Mouse (Mus musculus): ENCODE results near the gene Acot1. TPM values are rescaled to one million over a fixed set of nuclear protein-coding genes. Genes with fewer than 3 reads are reported as not detected.

The Acot1 gene
- total and polyA plus RNA-seq, 2 experiments from 2014 or later = 122 to 137 TPM

DNA sequence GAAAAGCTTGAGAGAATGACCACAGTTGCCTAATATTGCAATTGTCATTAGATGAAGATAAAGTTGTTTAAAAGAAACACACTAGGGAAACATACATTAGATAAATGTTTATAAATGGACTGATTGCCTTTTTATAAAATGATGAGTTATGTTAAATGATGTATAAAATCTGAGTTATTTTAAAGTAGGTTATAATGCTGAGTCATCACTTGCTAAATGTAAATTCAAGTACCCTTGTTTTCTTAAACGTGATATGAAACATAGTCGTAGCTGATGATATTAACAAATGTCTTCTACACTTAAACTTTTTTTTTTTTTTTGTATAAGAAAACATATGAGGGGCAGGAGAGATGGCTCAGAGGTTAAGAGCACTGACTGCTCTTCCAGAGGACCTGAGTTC, 54.5 kb downstream of the Acot1 start:
- Histone ChIP-seq H3K36me3 (replicated peaks; ENCODE audit: control insufficient read depth, insufficient read depth, low read length) (no peaks in the 10 kb centered on the region), H3K4me2 (ENCODE audit: low read depth, low read length) (no peak overlapping the region), H3K4me1 (ENCODE audit: control insufficient read depth, insufficient read depth) (no peaks in the 10 kb centered on the region), H3K4me3 (ENCODE audit: low read depth, low read length) (no peak overlapping the region), H3K9ac (replicated peaks; ENCODE audit: low read depth, low read length) (no peak overlapping the region), H3K27ac (ENCODE audit: low read depth) (no peak overlapping the region), H3K27me3 (ENCODE audit: control insufficient read depth, insufficient read depth, low read length) (peaks cover 11% of the 10 kb centered on the region), H3K9me3 (replicated peaks; ENCODE audit: control insufficient read depth, low read length) (no peaks in the 10 kb centered on the region)
- DNase-seq (ENCODE audit: low spot score) = no peak
- ATAC-seq (ENCODE audit: insufficient read depth, low read depth) = no peak
- no peak for TF ChIP-seq EP300 (IDR thresholded peaks at IDR 0.05; ENCODE audit: low read depth)
- no peak for TF ChIP-seq CTCF (IDR thresholded peaks at IDR 0.05; ENCODE audit: low read depth)
- 73% methylated on average over 2 of the region's 2 CpGs for WGBS

DNA sequence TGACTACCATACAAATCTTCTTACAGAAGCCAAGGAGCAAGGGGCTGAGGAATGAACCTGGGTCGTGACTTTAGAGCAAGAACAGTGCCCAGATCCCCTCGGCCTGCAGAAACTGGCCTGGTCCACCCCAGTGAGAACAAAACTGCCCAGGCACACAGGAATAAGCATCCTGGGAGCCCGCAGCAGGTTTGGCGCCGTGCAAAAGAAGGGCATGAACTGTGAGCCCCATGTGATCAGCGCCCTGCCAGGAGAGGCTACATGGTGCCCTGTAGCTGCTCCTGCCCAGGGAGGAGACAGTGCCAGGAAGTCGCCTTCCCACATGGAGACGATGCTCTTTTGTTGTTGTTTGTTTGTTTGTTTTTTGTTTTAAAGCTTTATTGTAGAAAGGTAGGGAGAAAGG, 55.3 kb downstream of the Acot1 start:
- H3K4me2 ChIP-seq (ENCODE audit: low read depth, low read length) = no peak overlapping the region
- no peak overlapping the region for H3K4me3 ChIP-seq (ENCODE audit: low read depth, low read length)
- TF ChIP-seq CTCF (IDR thresholded peaks at IDR 0.05; ENCODE audit: low read depth) (no peak), EP300 (IDR thresholded peaks at IDR 0.05; ENCODE audit: low read depth) (no peak)
- ATAC-seq (ENCODE audit: insufficient read depth, low read depth) (no peak), DNase-seq (ENCODE audit: low spot score) (no peak)
- peaks cover 17% of the 10 kb centered on the region for H3K27me3 ChIP-seq (ENCODE audit: control insufficient read depth, insufficient read depth, low read length)
- no peaks in the 10 kb centered on the region for H3K36me3 ChIP-seq (replicated peaks; ENCODE audit: control insufficient read depth, insufficient read depth, low read length)
- 68% methylated on average over 8 of the region's 8 CpGs for WGBS
- H3K4me1 ChIP-seq (ENCODE audit: control insufficient read depth, insufficient read depth) = no peaks in the 10 kb centered on the region
- no peaks in the 10 kb centered on the region for H3K9me3 ChIP-seq (replicated peaks; ENCODE audit: control insufficient read depth, low read length)
- no peak overlapping the region for H3K27ac ChIP-seq (ENCODE audit: low read depth)
- H3K9ac ChIP-seq (replicated peaks; ENCODE audit: low read depth, low read length) = no peak overlapping the region

DNA sequence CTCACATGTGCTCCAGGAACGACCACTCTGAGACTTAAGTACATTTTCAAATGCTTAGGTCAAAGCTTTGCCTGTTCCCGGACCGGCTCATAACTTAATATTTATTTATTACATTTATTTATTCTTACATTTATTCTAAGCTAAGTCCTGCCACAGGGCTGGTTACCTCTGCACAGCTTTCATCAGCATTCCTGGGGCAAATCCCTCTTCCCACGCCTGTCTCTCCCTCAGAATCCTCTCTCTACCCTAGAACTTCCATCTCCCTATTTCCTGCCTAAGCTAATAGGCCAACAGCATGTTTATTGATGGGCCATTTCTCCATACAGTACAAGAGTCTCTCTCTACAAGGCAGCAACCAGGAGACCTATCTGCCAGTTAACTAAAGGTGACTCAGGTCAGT, 58.5 kb downstream of the Acot1 start:
- H3K27me3 ChIP-seq (ENCODE audit: control insufficient read depth, insufficient read depth, low read length) = peaks cover 20% of the 10 kb centered on the region
- 76% methylated on average over 4 of the region's 4 CpGs for WGBS

More for the DNA sequence above, 58.5 kb downstream of the Acot1 start:
- H3K4me2 ChIP-seq (ENCODE audit: low read depth, low read length) = no peak overlapping the region
- H3K9ac ChIP-seq (replicated peaks; ENCODE audit: low read depth, low read length) = no peak overlapping the region
- H3K27ac ChIP-seq (ENCODE audit: low read depth) = no peak overlapping the region
- no peaks in the 10 kb centered on the region for H3K36me3 ChIP-seq (replicated peaks; ENCODE audit: control insufficient read depth, insufficient read depth, low read length)
- no peak overlapping the region for H3K4me3 ChIP-seq (ENCODE audit: low read depth, low read length)
- ATAC-seq (ENCODE audit: insufficient read depth, low read depth) (no peak), DNase-seq (ENCODE audit: low spot score) (no peak)
- H3K9me3 ChIP-seq (replicated peaks; ENCODE audit: control insufficient read depth, low read length) = no peaks in the 10 kb centered on the region
- H3K4me1 ChIP-seq (ENCODE audit: control insufficient read depth, insufficient read depth) = no peaks in the 10 kb centered on the region
- TF ChIP-seq EP300 (IDR thresholded peaks at IDR 0.05; ENCODE audit: low read depth) = no peak
- no peak for TF ChIP-seq CTCF (IDR thresholded peaks at IDR 0.05; ENCODE audit: low read depth)

Other genes starting within 250 kb of the Acot1 start
- gene Papln, start 245.9 kb upstream of the Acot1 start, total RNA-seq (2014; rRNA removed; ENCODE audit: low replicate concordance) = 11.7 and 13.1 TPM in 2 replicates
- gene Papln, start 245.9 kb upstream of the Acot1 start, polyA plus RNA-seq (2015; fragmentation: Nextera tagmentation; extraction: Ambion mirVana) = 1.2 and 1.4 TPM in 2 replicates
- gene Numb, start 87.6 kb upstream of the Acot1 start, total RNA-seq (2014; rRNA removed; ENCODE audit: low replicate concordance) = 22.8 and 42.1 TPM in 2 replicates
- gene Numb, start 87.6 kb upstream of the Acot1 start, polyA plus RNA-seq (2015; fragmentation: Nextera tagmentation; extraction: Ambion mirVana) = 19.0 and 19.1 TPM in 2 replicates
- 12.4 and 21.9 TPM in 2 replicates for gene Riox1, start 58.9 kb upstream of the Acot1 start, total RNA-seq (2014; rRNA removed; ENCODE audit: low replicate concordance)
- 4.6 and 5.1 TPM in 2 replicates for gene Riox1, start 58.9 kb upstream of the Acot1 start, polyA plus RNA-seq (2015; fragmentation: Nextera tagmentation; extraction: Ambion mirVana)
- not detected in 2 replicates for gene Heatr4, start 24.6 kb upstream of the Acot1 start, total RNA-seq (2014; rRNA removed; ENCODE audit: low replicate concordance)
- 0.04 TPM in 1 of 2 replicates, not detected in the other for gene Heatr4, start 24.6 kb upstream of the Acot1 start, polyA plus RNA-seq (2015; fragmentation: Nextera tagmentation; extraction: Ambion mirVana)
- gene Acot2, start 21.6 kb upstream of the Acot1 start, total RNA-seq (2014; rRNA removed; ENCODE audit: low replicate concordance) = 158 and 228 TPM in 2 replicates
- gene Acot2, start 21.6 kb upstream of the Acot1 start, polyA plus RNA-seq (2015; fragmentation: Nextera tagmentation; extraction: Ambion mirVana) = 300 and 309 TPM in 2 replicates
- gene Acot4, start 28.9 kb downstream of the Acot1 start, total RNA-seq (2014; rRNA removed; ENCODE audit: low replicate concordance) = 0.31 and 18.2 TPM in 2 replicates
- gene Acot4, start 28.9 kb downstream of the Acot1 start, polyA plus RNA-seq (2015; fragmentation: Nextera tagmentation; extraction: Ambion mirVana) = 0.55 and 0.60 TPM in 2 replicates
- gene Gm49366, start 29.4 kb downstream of the Acot1 start, total RNA-seq (2014; rRNA removed; ENCODE audit: low replicate concordance) = not detected in 2 replicates
- not detected in 2 replicates for gene Gm49366, start 29.4 kb downstream of the Acot1 start, polyA plus RNA-seq (2015; fragmentation: Nextera tagmentation; extraction: Ambion mirVana)
- 0.31 and 0.54 TPM in 2 replicates for gene Acot3, start 42.7 kb downstream of the Acot1 start, total RNA-seq (2014; rRNA removed; ENCODE audit: low replicate concordance)
- gene Acot3, start 42.7 kb downstream of the Acot1 start, polyA plus RNA-seq (2015; fragmentation: Nextera tagmentation; extraction: Ambion mirVana) = 1.8 and 2.1 TPM in 2 replicates
- not detected in 2 replicates for gene Acot5, start 59.8 kb downstream of the Acot1 start, total RNA-seq (2014; rRNA removed; ENCODE audit: low replicate concordance)
- not detected in 2 replicates for gene Acot5, start 59.8 kb downstream of the Acot1 start, polyA plus RNA-seq (2015; fragmentation: Nextera tagmentation; extraction: Ambion mirVana)
- 1.8 and 5.8 TPM in 2 replicates for gene Acot6, start 91.2 kb downstream of the Acot1 start, total RNA-seq (2014; rRNA removed; ENCODE audit: low replicate concordance)
- gene Acot6, start 91.2 kb downstream of the Acot1 start, polyA plus RNA-seq (2015; fragmentation: Nextera tagmentation; extraction: Ambion mirVana) = 1.1 and 1.2 TPM in 2 replicates
- 2.0 and 2.3 TPM in 2 replicates for gene Dnal1, start 104.9 kb downstream of the Acot1 start, total RNA-seq (2014; rRNA removed; ENCODE audit: low replicate concordance)
- 2.6 and 2.7 TPM in 2 replicates for gene Dnal1, start 104.9 kb downstream of the Acot1 start, polyA plus RNA-seq (2015; fragmentation: Nextera tagmentation; extraction: Ambion mirVana)
- gene Pnma1, start 139.0 kb downstream of the Acot1 start, total RNA-seq (2014; rRNA removed; ENCODE audit: low replicate concordance) = 1.5 TPM in 1 of 2 replicates, not detected in the other
- 0.31 and 0.45 TPM in 2 replicates for gene Pnma1, start 139.0 kb downstream of the Acot1 start, polyA plus RNA-seq (2015; fragmentation: Nextera tagmentation; extraction: Ambion mirVana)
- 13.5 and 14.5 TPM in 2 replicates for gene Elmsan1, start 209.4 kb downstream of the Acot1 start, total RNA-seq (2014; rRNA removed; ENCODE audit: low replicate concordance)
- gene Elmsan1, start 209.4 kb downstream of the Acot1 start, polyA plus RNA-seq (2015; fragmentation: Nextera tagmentation; extraction: Ambion mirVana) = 3.5 and 3.6 TPM in 2 replicates

All from heart, postnatal 0 days (tissue).